Mouse (Mus musculus) heart, postnatal 0 days (tissue): ENCODE measurements around the gene Zdhhc16.

Experiments
- CTCF ChIP-seq: IDR thresholded peaks from 2 replicates; pipeline ENCODE4 v1.5.1; 2016; ENCODE audit warnings: antibody characterized with exemption, control low read depth, low read depth
- EP300 ChIP-seq: IDR thresholded peaks from 2 replicates; pipeline ENCODE4 v1.6.1; 2016; ENCODE audit warnings: antibody characterized with exemption, low read depth

- TF ChIP-seq CTCF: no peak
- no peak for TF ChIP-seq EP300
Observed at GRCm38 (mm10) chr19:41943841-41944240, 10.6 kb downstream of the Zdhhc16 start.
